Mouse (Mus musculus): ENCODE measurements around the gene AI661453.

GRCm38 (mm10) chr17:47469642-47470041, 33.2 kb downstream of the AI661453 start:
- TF ChIP-seq CTCF (IDR thresholded peaks at IDR 0.05), result no peak
- TF ChIP-seq EP300 (IDR thresholded peaks at IDR 0.05), result no peak

Data from lung, postnatal 0 days (tissue).